Mouse (Mus musculus): ENCODE measurements around the gene Bach2. TPM values are rescaled to one million over a fixed set of nuclear protein-coding genes. Genes with fewer than 3 reads are reported as not detected.

Gene Bach2
- total and polyA plus RNA-seq, 2 experiments from 2014 or later = 11.7 to 15.9 TPM

GRCm38 (mm10) chr4:32337638-32338037 is 99.0 kb downstream of the Bach2 start:
- H3K36me3 ChIP-seq (ENCODE audit: insufficient read depth, low read length) = no peaks in the 10 kb centered on the region
- no peaks in the 10 kb centered on the region for H3K27me3 ChIP-seq (ENCODE audit: insufficient read depth, low read length)
- 0 out of 2 replicates have a peak, but pooled peaks have one; percentile 3 for ATAC-seq (ENCODE audit: low FRiP score)
- no peak overlapping the region for H3K4me2 ChIP-seq (ENCODE audit: low read depth, low read length, poor library complexity, severe bottlenecking)
- TF ChIP-seq CTCF (IDR thresholded peaks at IDR 0.05) = no peak
- 27% methylated on average over 11 of the region's 11 CpGs for WGBS
- no peaks in the 10 kb centered on the region for H3K9me3 ChIP-seq (ENCODE audit: low read length)
- H3K4me3 ChIP-seq (ENCODE audit: low read depth, low read length) = no peak overlapping the region
- H3K27ac ChIP-seq (ENCODE audit: low read depth, low read length) = no peak overlapping the region
- no peak for DNase-seq (ENCODE audit: low spot score)
- H3K4me1 ChIP-seq (ENCODE audit: insufficient read depth, low read length) = no peaks in the 10 kb centered on the region
- no peak overlapping the region for H3K9ac ChIP-seq (replicated peaks; ENCODE audit: low read length, poor library complexity, severe bottlenecking)

GRCm38 (mm10) chr4:32338451-32338850 is 99.8 kb downstream of the Bach2 start:
- Histone ChIP-seq H3K4me3 (ENCODE audit: low read depth, low read length) (no peak overlapping the region), H3K4me1 (ENCODE audit: insufficient read depth, low read length) (no peaks in the 10 kb centered on the region), H3K36me3 (ENCODE audit: insufficient read depth, low read length) (no peaks in the 10 kb centered on the region), H3K4me2 (ENCODE audit: low read depth, low read length, poor library complexity, severe bottlenecking) (no peak overlapping the region), H3K9ac (replicated peaks; ENCODE audit: low read length, poor library complexity, severe bottlenecking) (no peak overlapping the region), H3K9me3 (ENCODE audit: low read length) (no peaks in the 10 kb centered on the region), H3K27ac (ENCODE audit: low read depth, low read length) (no peak overlapping the region), H3K27me3 (ENCODE audit: insufficient read depth, low read length) (no peaks in the 10 kb centered on the region)
- 85% methylated on average over 10 of the region's 10 CpGs for WGBS
- no peak for TF ChIP-seq CTCF (IDR thresholded peaks at IDR 0.05)
- DNase-seq (ENCODE audit: low spot score) (no peak), ATAC-seq (ENCODE audit: low FRiP score) (no peak)

- WGBS = 26% methylated on average over 7 of the region's 7 CpGs
- DNase-seq (ENCODE audit: low spot score) (no peak), ATAC-seq (ENCODE audit: low FRiP score) (no peak)
- H3K9me3 ChIP-seq (ENCODE audit: low read length) = no peaks in the 10 kb centered on the region
- no peaks in the 10 kb centered on the region for H3K36me3 ChIP-seq (ENCODE audit: insufficient read depth, low read length)
- no peaks in the 10 kb centered on the region for H3K27me3 ChIP-seq (ENCODE audit: insufficient read depth, low read length)
- no peak overlapping the region for H3K4me2 ChIP-seq (ENCODE audit: low read depth, low read length, poor library complexity, severe bottlenecking)
- H3K27ac ChIP-seq (ENCODE audit: low read depth, low read length) = no peak overlapping the region
- TF ChIP-seq CTCF (IDR thresholded peaks at IDR 0.05) = no peak
- no peak overlapping the region for H3K9ac ChIP-seq (replicated peaks; ENCODE audit: low read length, poor library complexity, severe bottlenecking)
- no peak overlapping the region for H3K4me3 ChIP-seq (ENCODE audit: low read depth, low read length)
- 0 out of 2 replicates have a peak, but pooled peaks cover 3% of the 10 kb centered on the region for H3K4me1 ChIP-seq (ENCODE audit: insufficient read depth, low read length)
These were observed 102.2 kb downstream of the Bach2 start for GRCm38 (mm10) chr4:32340844-32341243.

GRCm38 (mm10) chr4:32342269-32342668 is 103.7 kb downstream of the Bach2 start:
- Histone ChIP-seq H3K27me3 (ENCODE audit: insufficient read depth, low read length) (no peaks in the 10 kb centered on the region), H3K4me1 (ENCODE audit: insufficient read depth, low read length) (0 out of 2 replicates have a peak, but pooled peaks cover 3% of the 10 kb centered on the region), H3K27ac (ENCODE audit: low read depth, low read length) (no peak overlapping the region), H3K9me3 (ENCODE audit: low read length) (no peaks in the 10 kb centered on the region), H3K4me2 (ENCODE audit: low read depth, low read length, poor library complexity, severe bottlenecking) (no peak overlapping the region), H3K36me3 (ENCODE audit: insufficient read depth, low read length) (no peaks in the 10 kb centered on the region), H3K4me3 (ENCODE audit: low read depth, low read length) (no peak overlapping the region), H3K9ac (replicated peaks; ENCODE audit: low read length, poor library complexity, severe bottlenecking) (no peak overlapping the region)
- ATAC-seq (ENCODE audit: low FRiP score) = no peak
- 74% methylated on average over 7 of the region's 7 CpGs for WGBS
- no peak for DNase-seq (ENCODE audit: low spot score)
- TF ChIP-seq CTCF (IDR thresholded peaks at IDR 0.05) = peak; percentile 53

- DNase-seq (ENCODE audit: low spot score) = no peak
- 0 out of 2 replicates have a peak, but pooled peaks cover 3% of the 10 kb centered on the region for H3K4me1 ChIP-seq (ENCODE audit: insufficient read depth, low read length)
- H3K4me2 ChIP-seq (ENCODE audit: low read depth, low read length, poor library complexity, severe bottlenecking) = no peak overlapping the region
- H3K9ac ChIP-seq (replicated peaks; ENCODE audit: low read length, poor library complexity, severe bottlenecking) = no peak overlapping the region
- no peaks in the 10 kb centered on the region for H3K27me3 ChIP-seq (ENCODE audit: insufficient read depth, low read length)
- no peaks in the 10 kb centered on the region for H3K36me3 ChIP-seq (ENCODE audit: insufficient read depth, low read length)
- WGBS = 51% methylated on average over 14 of the region's 14 CpGs
- peak overlapping the region; percentile 44; the same call in 1 of the 2 replicates for H3K27ac ChIP-seq (ENCODE audit: low read depth, low read length)
- ATAC-seq (ENCODE audit: low FRiP score) = no peak; the same call in 1 of the 2 replicates
- H3K9me3 ChIP-seq (ENCODE audit: low read length) = no peaks in the 10 kb centered on the region
- no peak overlapping the region for H3K4me3 ChIP-seq (ENCODE audit: low read depth, low read length)
- TF ChIP-seq CTCF (IDR thresholded peaks at IDR 0.05) = no peak
These were observed 104.9 kb downstream of the Bach2 start for GRCm38 (mm10) chr4:32343256-32344165.

GRCm38 (mm10) chr4:32344276-32344675 is 105.7 kb downstream of the Bach2 start:
- Histone ChIP-seq H3K9me3 (ENCODE audit: low read length) (no peaks in the 10 kb centered on the region), H3K36me3 (ENCODE audit: insufficient read depth, low read length) (no peaks in the 10 kb centered on the region), H3K9ac (replicated peaks; ENCODE audit: low read length, poor library complexity, severe bottlenecking) (no peak overlapping the region), H3K4me2 (ENCODE audit: low read depth, low read length, poor library complexity, severe bottlenecking) (no peak overlapping the region), H3K4me1 (ENCODE audit: insufficient read depth, low read length) (0 out of 2 replicates have a peak, but pooled peaks cover 3% of the 10 kb centered on the region), H3K27ac (ENCODE audit: low read depth, low read length) (no peak overlapping the region), H3K4me3 (ENCODE audit: low read depth, low read length) (no peak overlapping the region), H3K27me3 (ENCODE audit: insufficient read depth, low read length) (no peaks in the 10 kb centered on the region)
- ATAC-seq (ENCODE audit: low FRiP score) (no peak), DNase-seq (ENCODE audit: low spot score) (no peak)
- WGBS = 68% methylated on average over 9 of the region's 9 CpGs
- no peak for TF ChIP-seq CTCF (IDR thresholded peaks at IDR 0.05)

Data from midbrain, postnatal 0 days (tissue).